Mouse (Mus musculus) ZHBTc4 (cell line): ENCODE measurements around the gene Mcm9.
"Not testable (repeated sequence)": the region's sequence is repeated elsewhere in the genome, so short reads cannot be mapped to it uniquely, and the experiment has no call there.

ENCODE experiments used
- DNase-seq: peaks from one replicate; pipeline ENCODE4 v3.0.0-alpha.2; 2011; ENCODE audit warnings: low read depth, low spot score

Gene Mcm9

DNA sequence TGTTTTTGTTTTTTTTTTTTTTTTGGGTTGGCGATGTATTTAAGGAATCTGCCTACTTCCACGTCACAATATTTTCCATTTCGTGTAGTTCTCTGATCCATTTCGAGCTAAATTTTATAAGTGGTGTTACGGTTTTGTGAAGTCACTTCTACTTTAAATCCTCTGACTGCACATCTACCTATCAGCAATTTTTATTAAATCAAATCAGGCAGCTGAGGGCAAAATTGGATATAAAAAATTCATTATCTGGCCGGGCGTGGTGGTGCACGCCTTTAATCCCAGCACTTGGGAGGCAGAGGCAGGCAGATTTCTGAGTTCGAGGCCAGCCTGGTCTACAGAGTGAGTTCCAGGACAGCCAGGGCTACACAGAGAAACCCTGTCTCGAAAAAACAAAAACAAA is at the start of gene Mcm9:
Mcm9 (minus strand) TSS at position 101 of the 400 bp plus-strand sequence.
- not testable (repeated sequence) for DNase-seq

DNA sequence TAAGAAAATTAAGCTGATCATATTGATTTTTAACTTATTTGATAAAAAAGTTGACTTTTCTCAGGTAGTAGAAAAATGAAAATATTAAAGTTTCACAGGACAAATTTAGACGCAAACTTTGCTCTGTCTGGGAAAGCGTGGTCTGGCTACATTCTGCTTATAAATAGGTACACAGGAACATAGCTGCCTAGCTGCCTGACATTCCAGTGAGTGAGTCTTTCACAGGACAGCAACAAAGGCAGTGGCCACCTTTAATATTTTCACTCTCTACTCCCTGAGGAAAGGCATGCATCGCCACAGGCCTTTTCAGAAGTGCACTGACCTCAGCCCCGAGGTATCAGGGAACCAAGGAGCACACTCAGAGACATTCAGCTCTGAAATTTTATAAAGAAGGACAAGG is 31.5 kb upstream of the Mcm9 start:
- no peak for DNase-seq

DNA sequence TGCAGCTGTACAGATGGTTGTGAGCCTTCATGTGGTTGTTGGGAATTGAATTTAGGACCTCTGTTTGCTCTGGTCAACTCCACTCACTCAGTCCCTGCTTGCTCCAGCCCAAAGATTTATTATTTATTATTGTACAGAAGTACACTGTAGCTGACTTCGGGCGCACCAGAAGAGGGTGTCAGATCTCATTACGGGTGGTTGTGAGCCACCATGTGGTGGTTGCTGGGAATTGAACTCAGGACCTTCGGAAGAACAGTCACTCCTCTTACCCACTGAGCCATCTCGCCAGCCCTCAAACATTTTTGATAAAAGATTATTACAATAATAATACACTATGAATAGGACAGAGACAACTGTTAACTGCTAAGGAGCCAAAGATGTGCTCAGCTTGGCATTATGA is 24.0 kb upstream of the Mcm9 start:
- DNase-seq, result not testable (repeated sequence)

DNA sequence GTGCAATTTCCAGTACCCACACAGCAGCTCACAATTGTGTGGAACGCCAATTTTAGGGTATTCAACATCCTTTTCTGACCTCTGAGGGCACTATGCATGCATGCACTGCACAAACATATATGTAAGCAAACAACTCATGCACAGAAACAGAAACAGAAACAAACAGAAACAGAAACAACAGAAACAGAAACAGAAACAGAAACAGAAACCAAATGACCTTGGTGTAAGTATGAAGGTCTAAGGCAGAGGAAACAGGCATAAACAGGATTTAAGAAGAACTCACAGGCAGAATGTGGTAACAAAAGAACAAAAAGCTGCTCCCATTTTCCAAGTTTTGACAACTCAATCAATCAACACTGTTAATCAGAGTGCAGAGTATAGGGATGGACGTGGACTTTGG is 20.4 kb upstream of the Mcm9 start:
- no peak for DNase-seq

DNA sequence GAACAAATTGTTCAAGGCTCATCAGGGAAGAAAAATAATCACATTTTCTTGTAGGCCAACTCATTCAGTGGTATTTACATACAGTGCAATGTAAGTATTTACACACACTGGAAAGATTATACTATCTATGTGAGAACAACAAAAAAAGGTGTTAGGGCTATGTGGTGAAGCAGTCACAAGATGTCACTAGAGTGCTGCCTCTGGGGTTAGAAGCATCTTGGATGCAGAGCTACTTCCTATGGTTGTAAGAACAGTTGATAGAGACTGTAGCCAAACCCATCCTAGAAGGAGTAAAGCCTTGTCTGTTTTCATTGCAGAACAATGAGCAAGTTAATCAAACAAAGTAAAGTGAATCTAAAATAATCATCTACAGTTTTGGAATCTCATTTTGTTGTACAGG is 11.3 kb upstream of the Mcm9 start:
- peak; percentile 38 for DNase-seq

DNA sequence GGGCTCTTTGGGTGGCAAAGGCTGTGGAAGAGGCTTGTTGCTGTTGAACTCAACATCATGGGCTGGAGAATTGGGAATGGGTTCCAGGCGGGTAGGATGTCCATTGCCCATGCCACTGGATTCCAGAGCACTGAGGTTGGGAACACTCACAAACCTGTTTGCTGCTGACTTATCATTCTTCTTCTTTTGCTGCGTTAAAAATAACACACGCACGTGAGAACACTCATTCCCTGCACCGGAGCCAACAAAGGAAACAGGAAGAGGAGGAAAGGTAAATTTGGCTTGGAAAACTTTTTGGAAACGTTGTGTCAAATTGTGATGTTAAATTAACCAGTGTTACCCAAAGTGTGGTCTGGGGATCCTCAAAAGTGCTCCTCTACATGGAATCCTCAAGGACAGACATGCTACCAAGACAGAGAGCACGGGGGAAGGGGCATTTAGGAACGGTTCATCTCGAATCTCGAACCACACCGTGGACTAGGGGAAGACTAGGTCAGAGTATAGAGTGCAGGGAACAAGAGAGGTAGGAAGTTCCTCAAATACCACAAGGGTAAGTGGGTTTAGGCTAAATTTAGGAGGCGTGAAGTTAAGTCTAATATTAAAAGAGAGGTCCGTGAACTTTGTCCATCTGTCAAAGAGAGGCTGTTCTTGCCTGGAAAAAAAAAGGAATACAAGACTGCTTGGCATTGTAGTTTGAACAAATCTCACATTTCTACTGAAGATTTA is 5.2 kb upstream of the Mcm9 start:
- DNase-seq, result no peak

DNA sequence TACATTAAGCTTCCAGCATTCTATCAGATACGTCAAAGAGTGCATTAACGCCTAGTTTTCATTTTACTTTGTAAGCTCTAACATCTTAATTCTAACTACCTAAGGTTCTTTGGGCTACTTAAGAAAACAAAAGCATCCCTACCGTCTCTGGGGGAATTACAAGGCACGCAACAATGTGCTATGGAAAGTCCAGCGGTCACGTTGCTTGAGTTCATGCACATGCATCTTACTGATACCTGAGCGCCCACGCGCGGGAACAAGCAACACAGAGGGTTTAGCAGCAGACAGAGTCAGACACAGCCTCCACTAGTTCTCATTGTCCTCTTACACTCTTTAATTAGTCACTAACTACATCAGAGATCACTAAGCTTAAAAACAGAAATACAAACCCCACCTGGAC is 3.9 kb upstream of the Mcm9 start:
- DNase-seq, result no peak

DNA sequence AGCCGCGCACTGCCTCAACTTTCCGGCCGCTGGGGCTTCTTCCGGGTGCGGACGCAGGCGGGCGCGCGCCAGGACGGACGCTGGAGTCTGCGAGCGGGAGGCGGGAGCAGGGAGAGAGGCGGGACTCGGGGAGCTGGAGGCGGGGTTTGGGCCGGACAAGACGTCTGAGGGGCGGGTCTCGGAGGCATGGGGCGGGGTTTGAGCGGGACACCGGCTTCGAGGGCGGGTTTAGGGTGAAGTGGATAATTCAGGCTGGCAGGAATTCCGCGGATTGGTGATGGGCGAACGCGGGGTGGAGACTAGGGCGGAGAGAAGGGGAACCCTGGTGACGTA is 355 bp downstream of the Mcm9 start:
- DNase-seq, result peak; percentile 97

DNA sequence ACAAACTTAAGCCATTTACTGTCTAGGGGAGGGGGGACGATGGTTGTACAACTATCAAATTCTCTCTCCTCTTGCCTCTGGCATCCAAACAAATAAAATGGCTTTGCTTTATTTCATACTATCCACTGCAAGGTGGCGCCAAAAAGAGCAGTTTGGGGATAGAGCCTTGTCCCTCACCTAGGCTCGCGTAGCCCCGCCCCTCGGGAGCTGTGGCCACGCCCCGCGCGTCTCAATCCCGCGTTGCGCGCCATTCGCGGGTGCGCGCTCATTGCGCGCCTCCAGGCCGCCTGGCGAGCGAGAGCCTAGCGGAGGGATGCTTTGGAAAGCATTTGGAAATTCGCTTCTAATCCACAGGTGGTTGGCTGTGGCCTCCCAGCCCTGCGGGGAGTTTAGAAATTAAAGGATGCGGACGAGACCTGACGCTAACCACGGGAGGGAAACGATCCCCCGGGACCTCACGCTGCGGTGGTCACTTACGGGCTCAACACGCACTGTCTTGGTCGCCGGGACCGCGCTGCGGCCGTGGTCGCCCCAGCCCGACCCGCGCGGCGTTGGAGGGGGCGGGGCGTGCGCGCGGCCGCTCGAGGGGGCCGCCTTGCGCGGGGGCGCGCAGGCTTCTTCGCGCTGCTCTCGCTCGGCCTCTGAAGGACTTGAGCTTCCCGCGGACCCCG is 857 bp downstream of the Mcm9 start:
- peak; percentile 97 for DNase-seq

DNA sequence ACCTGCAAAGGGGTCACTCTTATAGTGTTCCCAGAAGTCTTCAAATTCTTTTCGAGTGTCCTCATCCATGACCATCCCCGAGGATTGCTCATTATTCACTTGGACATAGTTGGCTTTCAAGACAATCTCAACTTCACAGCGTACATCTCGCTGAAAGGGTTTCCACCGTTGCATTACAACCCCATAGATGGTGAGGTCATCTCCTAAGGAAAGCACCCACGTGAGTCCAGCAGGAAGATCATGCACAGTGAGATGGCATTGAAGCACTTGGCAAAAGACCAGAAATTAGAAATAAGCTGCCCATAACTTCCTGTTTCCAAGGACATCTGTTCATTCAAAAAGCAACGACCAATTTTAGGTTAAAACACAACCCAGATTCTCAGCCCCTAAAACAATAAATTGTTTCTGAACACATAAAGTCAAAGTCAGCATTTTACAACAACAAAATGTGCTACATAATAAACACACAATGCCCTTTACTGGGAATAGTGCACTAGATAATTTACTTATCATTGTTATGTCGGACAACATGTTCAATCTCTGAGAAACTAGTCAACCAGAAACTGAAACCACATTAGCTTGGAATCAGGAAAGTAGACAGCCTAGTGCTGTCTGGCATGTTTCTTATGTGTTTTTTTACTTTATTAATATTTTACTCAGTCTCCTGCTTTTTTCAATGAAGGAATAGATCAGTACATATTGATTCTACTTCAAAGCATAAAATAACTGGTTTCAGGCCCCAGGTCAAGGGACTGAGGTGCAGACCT is 14.2 kb downstream of the Mcm9 start:
- no peak for DNase-seq

DNA sequence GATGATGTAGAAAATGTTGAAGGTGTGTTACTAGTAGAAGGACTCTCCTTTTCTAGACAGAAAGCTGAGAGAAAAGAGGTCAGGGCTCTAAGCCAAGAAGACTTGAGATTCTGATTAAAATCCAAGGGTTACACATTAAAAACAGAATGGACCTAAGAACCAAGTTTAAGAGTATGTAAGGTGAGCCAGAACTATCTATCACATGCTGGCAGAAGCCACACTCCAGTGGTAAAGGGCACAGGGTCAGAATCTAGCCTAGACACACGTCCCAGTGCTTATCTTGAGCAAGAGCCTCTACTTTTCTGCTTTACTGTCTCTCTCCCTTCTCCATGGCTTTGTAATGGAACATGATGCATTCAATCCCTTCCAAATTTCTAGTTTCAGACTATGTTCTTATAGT is 16.3 kb downstream of the Mcm9 start:
- no peak for DNase-seq

DNA sequence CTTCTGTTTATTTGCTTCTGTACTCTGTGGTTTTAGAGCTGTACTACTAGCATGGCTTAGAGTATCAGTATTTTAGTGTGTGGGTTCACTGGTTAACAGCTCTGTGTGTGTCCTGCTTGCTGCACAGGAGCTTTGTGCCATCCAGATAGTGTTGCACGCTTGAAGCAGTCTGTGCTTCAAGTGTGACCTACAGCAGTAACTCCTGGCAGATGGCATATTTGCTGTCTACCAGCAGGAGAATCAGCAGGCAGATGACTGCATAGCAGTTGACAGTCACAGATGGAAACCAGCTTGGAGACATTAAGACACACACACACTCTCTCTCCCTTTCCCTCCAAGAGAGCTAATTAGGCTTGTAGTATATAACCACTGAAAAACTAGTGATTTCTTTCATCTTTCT is 18.1 kb downstream of the Mcm9 start:
- DNase-seq, result no peak

DNA sequence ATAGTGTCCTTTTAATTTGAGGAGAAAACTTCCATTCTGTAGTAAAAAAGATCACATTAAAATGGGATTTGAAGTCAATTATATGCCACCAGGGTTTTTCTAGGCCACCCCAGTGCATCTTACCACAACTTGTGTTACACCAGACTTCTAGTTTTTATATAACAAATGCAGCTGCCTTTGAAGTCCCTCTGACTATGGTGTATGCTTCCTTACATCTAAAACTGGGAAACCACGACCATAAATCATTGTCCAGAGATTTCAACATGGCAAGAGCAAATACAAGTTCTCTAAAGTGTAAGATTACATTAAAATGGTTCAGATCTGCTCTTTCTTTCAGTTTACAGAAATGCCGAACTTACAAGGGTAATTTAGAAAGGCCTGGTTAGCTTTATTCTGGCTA is 22.0 kb downstream of the Mcm9 start:
- no peak for DNase-seq

DNA sequence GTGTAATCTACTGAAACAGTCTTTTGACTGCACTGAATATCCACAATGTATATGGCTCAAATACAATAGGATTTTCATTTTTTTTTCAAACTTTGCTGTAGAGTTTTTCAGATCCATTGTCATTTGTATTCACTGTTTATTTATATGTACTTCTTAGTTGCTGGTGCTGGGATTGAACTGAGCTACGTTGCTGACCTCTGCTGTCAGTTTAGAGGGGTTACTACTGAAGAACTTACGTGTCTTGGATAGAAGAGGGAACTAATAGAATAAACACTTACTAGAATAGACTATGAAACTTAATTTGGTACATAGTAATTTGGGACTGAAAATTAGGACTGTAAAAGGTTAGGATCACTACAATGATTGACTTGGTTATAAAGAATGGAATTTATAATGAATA is 24.9 kb downstream of the Mcm9 start:
- DNase-seq, result no peak

DNA sequence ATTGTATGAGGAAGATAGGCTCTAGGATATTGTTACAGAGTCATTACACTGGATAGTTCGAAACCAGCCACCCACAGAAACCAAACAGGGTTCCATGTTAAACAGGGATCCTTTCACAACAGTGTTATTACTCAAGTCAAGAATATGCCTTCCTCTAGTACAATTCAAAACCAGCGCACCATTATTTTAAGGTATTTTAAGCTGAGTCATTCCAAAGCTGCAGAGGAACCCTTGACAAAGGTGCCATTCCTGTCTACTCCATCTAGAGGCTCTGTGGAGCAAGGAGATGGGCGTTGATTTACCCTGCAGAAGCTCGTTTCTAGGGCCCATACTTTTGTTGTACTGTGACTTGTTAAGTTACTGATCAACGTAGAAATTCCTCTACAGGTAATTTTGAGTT is 31.4 kb downstream of the Mcm9 start:
- DNase-seq, result peak; percentile 76

DNA sequence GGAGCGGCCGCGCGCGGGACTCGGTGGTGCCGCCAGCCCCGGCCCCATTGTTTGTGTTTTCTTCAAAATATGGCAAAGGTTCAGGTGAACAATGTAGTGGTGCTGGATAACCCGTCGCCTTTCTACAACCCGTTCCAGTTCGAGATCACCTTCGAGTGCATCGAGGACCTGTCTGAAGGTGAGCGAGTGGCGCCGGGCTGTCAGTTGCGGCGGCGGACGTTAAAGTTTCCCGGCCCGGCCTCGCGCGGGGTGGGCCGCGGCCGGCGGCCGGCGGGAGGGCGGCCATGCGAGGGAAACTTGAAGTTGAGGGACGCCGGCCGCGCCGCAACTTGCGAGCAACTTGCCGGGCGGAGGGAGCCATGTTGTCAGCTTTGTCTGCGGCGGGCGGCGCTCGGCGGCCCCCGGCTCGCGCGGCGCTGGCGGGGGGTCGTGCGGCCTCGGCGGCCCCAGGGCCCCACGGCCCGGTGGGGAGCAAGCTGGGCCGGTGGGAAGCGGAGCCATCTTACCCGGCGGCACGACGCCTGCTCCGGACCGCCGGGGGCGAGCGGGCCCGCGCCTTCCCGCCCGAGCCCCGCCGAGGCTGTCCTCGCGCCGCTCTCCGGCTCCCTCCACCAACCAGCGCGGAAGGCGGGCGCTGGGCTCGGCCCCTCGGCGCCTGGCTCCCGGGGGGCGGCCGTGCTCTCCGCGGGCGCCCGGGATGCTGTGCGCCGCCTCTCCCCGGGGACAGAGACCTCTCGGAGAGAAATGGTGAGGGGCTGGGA is 32.9 kb downstream of the Mcm9 start:
- DNase-seq, result peak; percentile 50

DNA sequence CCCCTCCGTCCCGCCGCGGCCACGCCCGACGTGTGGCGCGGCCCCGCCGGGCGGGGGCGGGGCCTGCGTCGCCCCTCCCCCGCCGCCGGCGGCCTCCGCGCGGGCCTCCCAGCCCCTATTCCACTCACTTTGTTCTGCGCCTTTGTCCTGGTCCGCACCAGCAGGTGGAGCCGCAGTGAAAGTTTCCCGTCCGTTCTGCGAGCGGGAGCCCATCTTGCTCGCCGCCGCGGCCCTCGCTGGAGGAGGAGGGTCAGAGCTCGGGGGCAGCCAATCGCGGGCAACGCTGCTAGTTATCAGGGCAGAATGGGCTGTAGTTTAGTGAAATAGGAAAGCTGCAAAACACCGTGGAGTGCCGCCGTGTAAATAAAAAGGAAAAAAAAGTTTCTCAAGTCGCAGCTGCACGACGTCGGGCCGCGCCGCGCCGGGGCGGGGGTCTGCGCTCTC is 33.5 kb downstream of the Mcm9 start, which contains the start of gene Asf1a:
Asf1a (plus strand) TSS at position 81 of the 444 bp plus-strand sequence.
- DNase-seq, result peak; percentile 98

DNA sequence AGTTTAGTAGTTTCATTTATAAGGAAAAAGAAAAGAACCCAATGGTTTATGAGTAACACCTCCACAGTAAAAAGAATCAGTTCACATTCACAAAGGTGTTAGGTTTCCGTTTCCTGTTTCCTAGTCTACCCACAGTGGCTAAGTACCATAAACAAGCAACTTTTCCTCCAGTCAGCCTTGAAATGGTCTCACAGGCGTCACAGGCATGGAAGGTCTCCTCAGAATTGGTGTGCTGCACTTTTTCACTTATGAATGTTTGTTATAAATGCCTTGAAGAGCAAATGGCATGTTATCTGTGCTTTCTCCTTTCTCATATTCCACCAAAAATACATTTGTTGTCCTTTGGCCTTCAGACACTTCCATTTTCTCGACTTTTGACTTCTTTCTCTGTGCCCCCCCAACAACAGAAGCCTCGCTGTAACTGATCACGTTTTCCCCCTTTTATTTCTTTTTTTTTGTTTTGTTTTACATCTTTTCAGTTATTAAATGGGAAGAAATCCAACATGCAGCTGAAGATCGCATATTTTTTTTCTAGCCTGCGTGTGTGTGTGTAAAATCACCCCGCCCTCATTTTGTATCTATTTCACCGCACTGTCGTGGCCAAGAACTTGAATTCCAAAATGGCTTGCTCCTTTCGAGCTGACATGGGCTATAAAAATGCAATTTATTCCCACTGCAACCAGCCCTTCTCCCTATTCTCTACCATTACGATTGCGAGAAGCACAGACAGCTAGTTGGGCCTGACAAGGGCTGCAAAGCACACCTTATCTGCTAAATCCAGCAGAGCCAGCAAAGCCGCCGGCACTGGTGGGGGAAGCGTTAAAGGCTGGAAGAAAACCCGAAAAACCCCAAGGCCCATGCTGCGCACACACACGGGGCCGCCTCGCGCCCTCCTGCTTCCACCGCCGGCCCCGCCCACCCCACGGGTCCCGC is 34.2 kb downstream of the Mcm9 start:
- no peak for DNase-seq

DNA sequence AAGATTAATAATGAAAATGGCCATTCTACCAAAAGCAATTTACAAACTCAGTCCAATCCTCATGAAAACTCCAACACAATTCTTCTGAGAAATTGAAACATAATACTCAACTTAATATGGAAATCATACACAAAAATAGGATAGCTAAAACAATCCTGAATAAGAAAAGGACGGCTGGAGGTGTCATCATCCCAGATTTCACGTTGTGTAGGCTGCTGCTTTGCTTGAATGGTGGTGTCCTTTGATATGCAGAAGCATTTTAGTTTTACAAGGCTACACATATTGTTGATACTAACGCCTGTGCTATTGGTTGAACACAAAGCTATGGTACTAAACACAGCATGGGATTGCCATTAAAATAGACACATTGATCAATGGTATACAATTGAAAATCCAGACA is 44.5 kb downstream of the Mcm9 start:
- DNase-seq, result no peak

DNA sequence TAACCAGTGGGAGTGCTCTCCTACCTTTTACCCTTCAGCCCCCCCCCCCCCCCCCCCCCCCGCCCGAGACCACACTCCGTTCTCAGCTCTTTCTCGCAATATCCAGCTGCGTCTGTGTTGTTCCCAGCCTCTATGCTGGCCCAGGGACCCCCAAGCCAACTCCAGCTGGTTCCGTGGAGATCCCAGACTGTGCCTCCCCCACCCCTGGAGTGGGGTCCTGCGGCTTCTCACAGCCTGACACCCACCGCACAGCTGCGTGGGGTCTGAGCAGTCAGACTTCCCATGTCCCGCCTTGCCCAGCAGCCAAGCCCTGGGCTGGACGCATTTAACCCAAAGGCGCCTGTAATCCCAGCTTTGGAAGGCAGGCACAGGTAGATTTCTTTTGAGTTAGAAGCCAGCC is 49.2 kb downstream of the Mcm9 start:
- DNase-seq, result peak; percentile 20

DNA sequence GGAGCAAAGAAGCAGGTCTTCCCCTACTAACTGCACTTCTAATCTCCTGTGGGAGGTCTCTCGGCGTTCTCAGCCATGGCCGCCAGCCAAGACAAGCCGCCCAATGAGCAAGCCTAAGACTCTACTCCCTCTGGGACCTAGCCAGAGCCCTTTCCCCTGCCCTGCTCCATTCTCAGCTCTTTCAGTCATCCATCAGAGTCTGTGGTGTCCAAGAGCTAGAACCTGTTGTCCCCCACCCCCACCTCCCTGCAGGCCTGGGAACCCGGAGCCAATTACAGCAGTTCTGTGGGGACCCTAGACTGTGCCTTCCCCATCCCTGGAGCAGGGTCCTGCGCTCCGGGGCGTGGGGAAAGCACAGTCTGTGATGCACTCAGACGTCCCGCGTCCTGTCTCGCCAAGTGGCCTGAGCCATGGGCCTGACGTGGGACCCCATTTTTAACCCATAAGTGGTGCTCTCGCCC is 49.6 kb downstream of the Mcm9 start:
- DNase-seq, result peak; percentile 55
